Mouse (Mus musculus) ES-E14 (cell line): Measurements from ENCODE around the gene Gm42715.

ENCODE experiments used
- CHD2 ChIP-seq: IDR thresholded peaks from 2 replicates; pipeline ENCODE4 v1.6.1; 2014; ENCODE audit warnings: mild to moderate bottlenecking, low read depth, low read length, inconsistent platforms
- MAFK ChIP-seq: IDR thresholded peaks from 2 replicates; pipeline ENCODE4 v1.6.1; 2014; ENCODE audit warnings: mild to moderate bottlenecking, low read depth, low read length, inconsistent platforms; ENCODE audit not compliant: insufficient read depth

DNA sequence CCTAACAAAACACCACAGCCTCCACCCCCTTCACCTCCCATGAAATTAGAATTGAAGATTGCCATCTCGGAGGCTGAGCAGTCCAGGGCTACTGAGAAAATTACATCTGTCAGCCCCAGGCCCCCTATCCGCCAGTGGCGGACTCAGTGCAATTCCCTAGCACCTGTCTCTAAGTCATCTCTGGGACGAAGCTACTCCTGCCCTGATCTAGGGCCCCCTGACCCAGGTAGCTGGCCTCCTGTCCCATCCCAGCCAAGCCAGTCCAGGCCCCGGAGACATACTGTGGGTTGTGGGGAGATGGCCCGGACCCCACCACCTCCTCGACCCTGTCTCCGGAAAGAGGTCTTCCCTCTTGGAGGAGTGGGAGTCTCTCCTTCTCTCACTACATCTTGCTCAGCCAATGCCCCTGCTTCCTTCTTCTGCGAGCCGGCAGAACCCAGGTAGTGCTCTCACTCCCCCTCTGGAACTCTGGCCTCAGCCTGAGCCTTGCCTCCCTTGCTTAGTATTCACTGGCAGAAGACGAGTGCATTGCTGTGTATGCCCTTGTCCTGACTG is 44.1 kb upstream of the Gm42715 start:
- TF ChIP-seq CHD2 (no peak), MAFK (no peak)
